Mouse (Mus musculus) liver, embryonic 11.5 days (tissue): ENCODE measurements around the gene Cdan1. TPM values are rescaled to one million over a fixed set of nuclear protein-coding genes. Genes with fewer than 3 reads are reported as not detected.
A peak's percentile ranks its signal among the peaks of the same experiment; 100 is the strongest.
"Not testable (repeated sequence)": the region's sequence is repeated elsewhere in the genome, so short reads cannot be mapped to it uniquely, and the experiment has no call there.

Source experiments
- ATAC-seq: fragments of 200-750 bp; cut with Nextera tagmentation; replicated peaks from 2 replicates; pipeline ENCODE4 v1.8.0; 2017; ENCODE audit warnings: moderate number of reproducible peaks, mild to moderate bottlenecking, moderate TSS enrichment, moderate library complexity; ENCODE audit not compliant: low FRiP score
- DNase-seq: peaks from one replicate; pipeline ENCODE4 v3.0.0-alpha.2; 2017; ENCODE audit warnings: low spot score
- H3K27ac ChIP-seq: fragments of 300-500 bp; sonication (generic); 2 replicates; pipeline ENCODE4 v1.5.1; 2014; ENCODE audit warnings: mild to moderate bottlenecking, low read depth, low read length, control low read depth
- H3K27me3 ChIP-seq: fragments of 300-500 bp; sonication (generic); replicated peaks from 2 replicates; pipeline ENCODE4 v1.6.1; 2014; ENCODE audit warnings: low read length, mixed read lengths; ENCODE audit not compliant: control insufficient read depth, insufficient read depth
- H3K36me3 ChIP-seq: fragments of 300-500 bp; sonication (generic); 2 replicates; pipeline ENCODE4 v1.6.1; 2014; ENCODE audit warnings: mild to moderate bottlenecking, low read length, moderate library complexity, mixed read lengths; ENCODE audit not compliant: control insufficient read depth, insufficient read depth
- H3K4me1 ChIP-seq: fragments of 300-500 bp; sonication (generic); replicated peaks from 2 replicates; pipeline ENCODE4 v1.6.1; 2014; ENCODE audit warnings: low read length, mixed read lengths; ENCODE audit not compliant: control insufficient read depth, insufficient read depth
- H3K4me2 ChIP-seq: fragments of 300-500 bp; sonication (generic); 2 replicates; pipeline ENCODE4 v1.6.1; 2014; ENCODE audit warnings: mild to moderate bottlenecking, control low read depth, moderate library complexity
- H3K4me3 ChIP-seq: fragments of 300-500 bp; sonication (generic); 2 replicates; pipeline ENCODE4 v1.5.1; 2014; ENCODE audit warnings: low read depth, low read length, control low read depth
- H3K9ac ChIP-seq: fragments of 300-500 bp; sonication (generic); 2 replicates; pipeline ENCODE4 v1.6.1; 2014; ENCODE audit warnings: low read depth, low read length, control low read depth
- H3K9me3 ChIP-seq: fragments of 300-500 bp; sonication (generic); 2 replicates; pipeline ENCODE4 v1.6.1; 2016; ENCODE audit warnings: low read length, inconsistent platforms, mixed read lengths; ENCODE audit not compliant: control insufficient read depth
- WGBS: fragments of 180-500 bp; shearing (Covaris S2); extraction: QIAGEN DNeasy Blood & Tissue Kit; methylation state at CpG from one replicate; pipeline ENCODE4 v1.1.7; 2014; 5-methylcytosine and 5-hydroxymethylcytosine counted together
- polyA plus RNA-seq: library from polyadenylated mRNA; unstranded; fragments of >200 nt; fragmentation: Nextera tagmentation; extraction: Ambion mirVana; gene quantifications from 2 replicates; pipeline ENCODE4 v1.2.1, GENCODE M21; 2014

Cdan1 gene
- polyA plus RNA-seq, 1 experiment from 2014 or later = 9.3 TPM

GRCm38 (mm10) chr2:120710154-120710553 lies 139.8 kb downstream of the Cdan1 start:
- no peak overlapping the region for H3K9ac ChIP-seq
- no peaks in the 10 kb centered on the region for H3K4me1 ChIP-seq
- no peak overlapping the region for H3K4me2 ChIP-seq
- no peak overlapping the region for H3K27ac ChIP-seq
- no peak overlapping the region for H3K4me3 ChIP-seq
- no peaks in the 10 kb centered on the region for H3K27me3 ChIP-seq
- H3K36me3 ChIP-seq = peaks cover 25% of the 10 kb centered on the region
- WGBS = 63% methylated on average over 3 of the region's 3 CpGs
- DNase-seq (no peak), ATAC-seq (no peak)
- no peaks in the 10 kb centered on the region for H3K9me3 ChIP-seq

- Histone ChIP-seq H3K4me2 (no peak overlapping the region), H3K9me3 (no peaks in the 10 kb centered on the region), H3K27me3 (no peaks in the 10 kb centered on the region), H3K9ac (no peak overlapping the region), H3K4me3 (no peak overlapping the region), H3K27ac (no peak overlapping the region), H3K36me3 (no peaks in the 10 kb centered on the region), H3K4me1 (no peaks in the 10 kb centered on the region)
- no peak for ATAC-seq
- DNase-seq = no peak
Measured at GRCm38 (mm10) chr2:120707041-120707440, 142.9 kb downstream of the Cdan1 start.

DNA sequence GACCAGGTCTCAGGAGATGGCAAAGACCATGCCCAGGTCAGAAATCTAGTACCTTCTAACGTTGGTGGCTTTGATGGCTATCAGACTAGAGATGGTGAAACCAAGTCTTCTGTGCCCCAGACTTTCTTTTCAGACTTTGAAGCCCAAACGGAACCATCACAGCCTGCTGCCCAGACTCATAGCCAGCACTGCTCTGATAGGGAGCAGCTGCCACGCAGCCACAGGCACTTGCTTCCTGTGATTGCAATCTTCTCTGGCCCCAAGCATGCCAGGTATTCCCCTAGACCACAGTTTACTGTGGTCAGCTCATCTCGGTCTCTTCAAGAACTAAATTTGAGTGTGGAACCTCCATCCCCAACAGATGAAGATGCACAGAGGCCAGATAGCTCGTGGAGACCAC lies 147.3 kb downstream of the Cdan1 start:
- Histone ChIP-seq H3K9me3 (no peaks in the 10 kb centered on the region), H3K4me2 (no peak overlapping the region), H3K27me3 (no peaks in the 10 kb centered on the region), H3K36me3 (no peaks in the 10 kb centered on the region; the same call in 1 of the 2 replicates), H3K27ac (no peak overlapping the region), H3K4me1 (peaks cover 14% of the 10 kb centered on the region), H3K4me3 (no peak overlapping the region), H3K9ac (no peak overlapping the region)
- 52% methylated on average over 5 of the region's 5 CpGs for WGBS
- ATAC-seq (no peak), DNase-seq (no peak)

GRCm38 (mm10) chr2:120700379-120700885 lies 149.5 kb downstream of the Cdan1 start:
- Histone ChIP-seq H3K9me3 (no peaks in the 10 kb centered on the region), H3K4me1 (peaks cover 16% of the 10 kb centered on the region), H3K27me3 (no peaks in the 10 kb centered on the region), H3K9ac (no peak overlapping the region), H3K27ac (no peak overlapping the region), H3K36me3 (no peaks in the 10 kb centered on the region; the same call in 1 of the 2 replicates), H3K4me3 (no peak overlapping the region), H3K4me2 (no peak overlapping the region)
- ATAC-seq (peak; percentile 58; the same call in 1 of the 2 replicates), DNase-seq (no peak)
- 41% methylated on average over 3 of the region's 3 CpGs for WGBS

DNA sequence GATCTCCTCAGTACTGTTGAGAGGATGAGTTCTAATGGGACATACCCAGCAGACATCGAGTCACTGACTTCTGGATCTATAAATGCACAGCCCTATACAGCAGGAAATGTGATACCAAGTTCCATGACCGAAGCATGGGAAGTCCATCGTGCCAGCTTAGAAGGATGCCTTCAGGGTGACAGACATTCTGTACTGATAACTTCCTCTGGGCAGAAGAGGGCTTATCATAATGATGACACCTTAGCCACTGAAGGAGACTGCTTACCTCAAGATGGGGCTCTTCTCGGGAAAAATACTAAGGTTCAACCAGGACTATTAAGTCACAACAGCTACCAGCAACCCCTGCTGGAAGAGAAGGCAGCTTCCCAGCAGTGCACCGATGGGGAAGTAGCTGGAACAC lies 152.2 kb downstream of the Cdan1 start:
- H3K4me2 ChIP-seq = no peak overlapping the region
- H3K27ac ChIP-seq = no peak overlapping the region
- ATAC-seq (peak; percentile 85), DNase-seq (no peak)
- no peak overlapping the region for H3K4me3 ChIP-seq
- H3K9me3 ChIP-seq = no peaks in the 10 kb centered on the region
- peaks cover 16% of the 10 kb centered on the region for H3K4me1 ChIP-seq
- WGBS = 46% methylated on average over 5 of the region's 5 CpGs
- no peaks in the 10 kb centered on the region for H3K27me3 ChIP-seq
- H3K36me3 ChIP-seq = no peaks in the 10 kb centered on the region; the same call in 1 of the 2 replicates
- no peak overlapping the region for H3K9ac ChIP-seq

DNA sequence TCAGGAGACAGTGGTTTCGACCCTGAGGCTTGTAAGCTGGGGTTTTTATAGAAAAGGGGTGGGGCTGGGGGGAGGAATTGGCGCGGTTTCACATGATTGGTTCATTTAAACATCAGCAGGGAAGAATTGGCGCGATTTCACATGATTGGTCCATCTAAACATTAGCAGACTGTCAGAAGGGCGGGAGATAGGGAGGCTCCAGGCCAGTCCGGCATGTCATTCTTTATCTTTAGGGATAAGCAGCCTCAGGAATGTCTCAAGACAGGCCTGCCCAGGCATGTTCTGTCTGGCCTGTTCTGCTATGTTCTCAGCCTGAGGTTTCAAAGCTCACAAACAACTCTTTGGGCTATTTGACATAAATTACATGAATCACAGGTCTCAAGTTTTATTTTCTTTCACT lies 168.8 kb downstream of the Cdan1 start:
- not testable (repeated sequence) for H3K9ac ChIP-seq, H3K36me3 ChIP-seq, H3K27me3 ChIP-seq, H3K4me3 ChIP-seq, H3K9me3 ChIP-seq, ATAC-seq, H3K4me1 ChIP-seq, H3K4me2 ChIP-seq, DNase-seq, H3K27ac ChIP-seq
- WGBS = 80% methylated on average over 7 of the region's 7 CpGs

DNA sequence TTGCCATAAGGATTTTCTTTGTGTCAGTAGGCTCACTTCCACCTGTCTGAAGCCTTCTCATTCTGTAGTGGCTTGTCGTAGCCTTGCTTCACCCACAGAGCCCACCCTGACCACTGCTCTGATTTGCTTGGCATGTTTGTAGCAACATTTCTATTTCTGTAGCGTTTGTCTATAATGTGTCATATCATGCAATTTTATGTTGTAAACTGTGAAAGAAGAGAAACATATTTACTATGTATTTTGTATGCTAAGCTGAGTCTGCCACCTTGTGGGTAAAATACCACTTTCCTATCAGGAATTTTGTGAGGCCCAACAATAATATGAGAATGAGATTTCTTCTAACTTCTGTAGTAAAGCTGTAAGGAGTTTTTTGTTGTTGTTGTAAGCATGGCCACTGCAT lies 179.7 kb downstream of the Cdan1 start:
- ATAC-seq (no peak), DNase-seq (no peak)
- Histone ChIP-seq H3K4me1 (no peaks in the 10 kb centered on the region), H3K9me3 (no peaks in the 10 kb centered on the region), H3K27ac (no peak overlapping the region), H3K36me3 (no peaks in the 10 kb centered on the region), H3K9ac (no peak overlapping the region), H3K4me2 (no peak overlapping the region), H3K27me3 (no peaks in the 10 kb centered on the region), H3K4me3 (no peak overlapping the region)
- 77% methylated on average over 2 of the region's 2 CpGs for WGBS

DNA sequence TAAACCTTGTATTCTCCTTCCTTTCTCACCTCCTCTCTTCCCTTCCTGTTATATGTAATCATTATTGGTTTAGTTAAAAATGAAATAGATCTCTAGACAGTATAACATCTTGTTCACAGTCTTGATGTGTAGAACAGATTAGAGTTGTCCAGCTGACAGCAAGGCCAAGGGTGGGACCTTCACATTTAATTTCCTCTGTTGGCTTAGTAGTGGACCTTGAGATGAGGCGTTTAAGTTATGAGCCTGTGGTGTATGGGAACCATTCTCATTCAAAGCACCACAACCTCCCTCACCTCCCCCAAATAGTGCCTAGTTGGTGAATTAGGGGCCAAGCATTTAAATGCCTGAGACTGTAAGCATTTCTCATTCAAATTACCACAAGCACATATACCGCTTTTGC lies 182.5 kb downstream of the Cdan1 start:
- WGBS = 74% methylated on average over 2 of the region's 2 CpGs
- H3K4me2 ChIP-seq = no peak overlapping the region

More for the DNA sequence above, 182.5 kb downstream of the Cdan1 start:
- Histone ChIP-seq H3K4me1 (no peaks in the 10 kb centered on the region), H3K27ac (no peak overlapping the region), H3K36me3 (no peaks in the 10 kb centered on the region), H3K9ac (no peak overlapping the region), H3K9me3 (no peaks in the 10 kb centered on the region), H3K4me3 (no peak overlapping the region), H3K27me3 (no peaks in the 10 kb centered on the region)
- no peak for DNase-seq
- ATAC-seq = no peak
